In genomic region chr4:106255959-106256609, GRCm38 (mm10) we compare ENCODE assay signal across 8 mouse cellular contexts. TPM values are rescaled to one million over a fixed set of nuclear protein-coding genes. Genes with fewer than 3 reads are reported as not detected.
DNase-seq lines count a peak whose midpoint lies in the region.

No protein-coding gene starts in this region.

- DNase-seq in frontal cortex, adult 2 months (ENCODE audit: extremely low spot score in 1 of 2, low spot score in 1 of 2): peak; percentile 22 to 53
- no peak for DNase-seq in frontal cortex, postnatal 25 days (ENCODE audit: low spot score in 2 of 2)
- peak; percentile 38 for DNase-seq in adipocyte (ENCODE audit: low spot score)
- DNase-seq in cerebellum, postnatal 4 days (ENCODE audit: low spot score in 2 of 2): peak; percentile 42 to 74
- DNase-seq in heart, postnatal 4 days: peak; percentile 80
- DNase-seq in left cerebral cortex, adult 18-20 months (ENCODE audit: low spot score in 2 of 2): peak; percentile 19 to 45
- peak; percentile 52 for DNase-seq in testis, postnatal 10 days (ENCODE audit: low spot score)
- DNase-seq in urinary bladder, adult 18-20 months (ENCODE audit: low spot score in 2 of 2): no peak

RNA-seq across cellular contexts. Expression of gene Usp24, which starts 59.9 kb away (rescaled TPM):
- 17.6 and 19.9 TPM in 2 replicates for polyA plus RNA-seq in frontal cortex, adult 2 months (2012; rRNA removed)
- total RNA-seq in heart, postnatal 4 days (2021): 10 to 100 TPM; 39.2 to 40.3 TPM
- 10 to 100 TPM; 39.3 to 39.4 TPM for total RNA-seq in left cerebral cortex, adult 18-20 months (2021)

Comparison
In these comparisons a context has a peak if more than half of its experiments do, and no peak if none do; other contexts are left out.
1. DNase-seq: peak in frontal cortex, adult 2 months (2 of 2), adipocyte (single experiment), cerebellum, postnatal 4 days (2 of 2), heart, postnatal 4 days (single experiment), left cerebral cortex, adult 18-20 months (2 of 2) and testis, postnatal 10 days (single experiment); none in frontal cortex, postnatal 25 days (0 of 2) and urinary bladder, adult 18-20 months (0 of 2).